Mouse (Mus musculus) cerebellum, adult 2 months (tissue): ENCODE results near the gene Zic2.

Experiments used
- CTCF ChIP-seq: fragments of 200-500 bp; IDR thresholded peaks from 2 replicates; pipeline ENCODE4 v1.5.1; 2011; ENCODE audit warnings: low read depth, mild to moderate bottlenecking, control low read depth, low read length, moderate library complexity, borderline replicate concordance; ENCODE audit not compliant: insufficient read depth
- POLR2A ChIP-seq: fragments of 200-500 bp; IDR thresholded peaks from 2 replicates; pipeline ENCODE4 v1.6.1; 2011; ENCODE audit warnings: low read length, control low read depth, borderline replicate concordance; ENCODE audit not compliant: insufficient read depth

DNA sequence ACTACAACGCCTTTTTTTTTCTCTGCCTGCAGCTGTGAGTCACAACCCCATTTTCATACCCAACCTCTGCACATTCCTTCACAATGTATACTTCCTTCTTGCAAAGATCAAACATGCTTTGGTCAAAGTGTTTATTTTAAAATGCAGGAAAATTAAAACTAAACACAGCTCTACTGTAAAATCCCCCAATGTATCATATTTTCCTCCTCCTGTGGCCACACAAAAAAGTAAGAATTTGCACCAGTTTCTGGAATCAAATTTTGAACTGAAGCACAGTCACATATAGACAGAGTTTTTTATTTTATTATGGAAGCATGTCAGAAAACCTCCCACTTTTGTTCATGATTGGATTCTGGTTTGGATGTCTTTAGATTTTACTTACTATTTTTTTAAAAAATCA lies 11.4 kb downstream of the Zic2 start:
- TF ChIP-seq CTCF, result no peak
- no peak for TF ChIP-seq POLR2A
